Mouse (Mus musculus): ENCODE data around the gene Asdurf. TPM values are rescaled to one million over a fixed set of nuclear protein-coding genes. Genes with fewer than 3 reads are reported as not detected.
A peak's percentile ranks its signal among the peaks of the same experiment; 100 is the strongest.
"Not testable (repeated sequence)": the region's sequence is repeated elsewhere in the genome, so short reads cannot be mapped to it uniquely, and the experiment has no call there.

Gene Asdurf
- polyA plus RNA-seq (2016; fragmentation: Nextera tagmentation; extraction: Ambion mirVana): not detected in 2 replicates

DNA sequence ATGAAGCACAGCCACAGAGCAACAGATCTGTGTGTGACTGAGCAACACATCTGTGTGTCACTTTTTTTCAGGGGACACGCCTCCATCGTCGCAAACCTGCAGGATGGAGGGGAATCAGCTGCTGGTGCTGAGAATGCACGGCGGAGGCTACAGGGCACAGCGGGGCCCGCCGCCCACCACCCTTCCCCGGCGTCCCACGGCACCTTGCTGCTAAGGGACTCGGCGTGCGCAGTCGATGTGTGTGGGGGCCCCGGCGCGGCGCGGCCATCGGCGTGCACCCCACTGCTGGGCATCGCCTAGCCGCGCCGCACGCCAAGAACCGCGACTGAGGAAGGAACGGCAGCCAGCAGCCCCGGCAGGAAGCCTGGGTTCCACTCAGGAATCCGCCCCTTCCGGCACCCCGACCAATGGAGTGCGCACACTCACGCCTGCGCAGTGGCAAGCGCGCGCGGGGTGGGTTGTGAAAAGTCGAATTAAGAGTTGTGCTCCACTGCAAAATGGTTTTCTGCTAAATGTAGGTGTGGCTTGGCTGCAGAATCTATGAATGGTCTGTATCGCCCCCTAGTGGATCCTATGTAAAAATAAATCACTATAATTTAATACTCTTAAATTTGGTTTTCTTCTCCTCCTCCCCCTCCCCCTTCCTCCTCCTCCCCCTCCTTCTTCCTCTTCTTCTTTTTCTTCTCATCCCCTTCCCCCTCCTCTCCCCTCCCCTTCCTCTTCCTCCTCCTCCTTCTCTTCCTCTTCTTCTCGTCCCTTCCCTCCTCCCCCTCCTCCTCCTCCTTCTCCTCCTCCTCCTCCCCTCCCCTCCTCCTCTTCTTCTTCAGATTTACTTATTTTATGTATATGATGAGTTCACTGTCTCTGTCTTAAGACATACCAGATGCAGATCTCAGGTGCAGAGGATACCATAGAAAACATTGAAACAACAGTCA is at the start of gene Asdurf, which contains the start of the genes Gm28551 and Asnsd1:
Gene Asdurf (minus strand): TSS at position 293 of the 935 bp plus-strand sequence.
Gene Gm28551 (minus strand): TSS at position 341 of the 935 bp plus-strand sequence.
Gene Asnsd1 (minus strand): TSS at position 426 of the 935 bp plus-strand sequence.
- under 1% methylated on average over 43 of the region's 44 CpGs for WGBS
- Histone ChIP-seq H3K4me1 (peaks cover 6% of the 10 kb centered on the region), H3K9me3 (replicated peaks) (no peaks in the 10 kb centered on the region), H3K27me3 (ENCODE audit: low read depth, poor library complexity, severe bottlenecking) (no peaks in the 10 kb centered on the region), H3K27ac (peak within 1 kb of the TSS; percentile 95), H3K36me3 (peaks cover 25% of the 10 kb centered on the region), H3K4me3 (peak within 1 kb of the TSS; percentile 89)
- DNase-seq (ENCODE audit: low spot score): peak; percentile 97

DNA sequence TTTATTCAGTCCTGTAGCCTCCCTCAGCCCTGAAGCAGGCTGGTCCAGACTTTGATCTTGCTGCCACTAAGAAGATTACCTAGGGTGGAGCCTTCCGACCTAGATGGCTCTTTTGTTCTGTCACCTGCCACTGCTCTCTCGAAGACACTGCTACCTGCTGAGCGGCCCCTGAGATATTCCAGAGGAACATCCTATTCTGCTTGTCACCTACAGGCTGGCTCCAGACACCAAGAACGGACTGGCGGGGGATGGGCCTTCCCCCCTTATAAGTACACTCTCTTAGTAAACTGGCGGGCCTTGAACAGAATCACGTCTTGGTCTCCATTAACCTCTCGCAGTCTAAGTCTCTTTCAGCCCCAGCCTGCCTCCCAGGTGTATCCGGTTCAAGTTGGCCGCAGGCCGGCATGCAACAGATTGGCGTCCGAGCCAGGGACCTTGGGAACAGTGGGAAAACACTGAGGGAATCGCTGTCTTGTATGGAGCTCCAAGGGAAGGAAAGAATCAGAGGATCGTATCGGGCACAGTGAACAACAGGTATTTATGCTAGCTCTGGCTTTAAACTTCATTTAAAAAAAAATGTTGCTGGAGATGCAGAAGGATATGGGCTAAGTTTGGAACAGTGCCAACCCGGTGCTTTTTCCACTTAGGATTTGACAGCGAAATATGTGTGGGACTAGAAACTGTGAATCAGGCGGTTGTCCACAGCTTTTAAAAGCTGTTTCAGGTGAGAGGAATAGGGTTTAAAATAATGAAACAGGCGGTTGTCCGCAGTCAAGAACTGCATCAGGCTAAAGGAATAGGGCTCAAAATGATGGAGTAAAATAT is 41.7 kb upstream of the Asdurf start:
- H3K9me3 ChIP-seq (replicated peaks); H3K4me3 ChIP-seq; H3K4me1 ChIP-seq; H3K36me3 ChIP-seq; H3K27me3 ChIP-seq (ENCODE audit: low read depth, poor library complexity, severe bottlenecking); H3K27ac ChIP-seq: not testable (repeated sequence)
- WGBS: 40% methylated on average over 21 of the region's 21 CpGs
- peak; percentile 35 for DNase-seq (ENCODE audit: low spot score)

DNA sequence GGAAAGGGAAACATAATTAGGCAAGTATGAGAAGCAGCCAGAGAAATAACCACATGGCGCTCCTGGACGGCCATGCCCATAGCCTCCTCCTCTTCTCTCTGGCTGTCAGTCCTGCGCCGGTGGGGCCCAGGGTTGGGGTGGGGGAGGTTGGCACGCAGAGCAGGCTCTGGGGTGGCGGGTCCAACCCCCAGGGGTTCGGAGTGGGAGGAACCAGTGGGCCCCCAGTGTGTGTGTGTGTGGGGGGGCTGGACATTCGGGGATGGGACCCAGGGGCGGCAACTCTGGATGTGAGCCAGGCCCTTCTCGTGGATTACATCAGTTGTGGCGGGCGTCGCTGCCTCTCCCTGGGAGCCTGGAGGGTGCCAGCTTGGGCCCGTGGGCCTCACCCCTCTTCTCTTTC is 36.3 kb upstream of the Asdurf start:
- Histone ChIP-seq H3K36me3 (no peaks in the 10 kb centered on the region), H3K9me3 (replicated peaks) (no peaks in the 10 kb centered on the region), H3K27me3 (ENCODE audit: low read depth, poor library complexity, severe bottlenecking) (no peaks in the 10 kb centered on the region), H3K27ac (no peak overlapping the region), H3K4me3 (no peak overlapping the region), H3K4me1 (peaks cover 1% of the 10 kb centered on the region; the same call in 1 of the 2 replicates)
- 94% methylated on average over 13 of the region's 14 CpGs for WGBS
- no peak for DNase-seq (ENCODE audit: low spot score)

GRCm38 (mm10) chr1:53384085-53384688 is 31.8 kb upstream of the Asdurf start:
- H3K9me3 ChIP-seq (replicated peaks): no peaks in the 10 kb centered on the region
- 87% methylated on average over 6 of the region's 6 CpGs for WGBS
- no peak for DNase-seq (ENCODE audit: low spot score)
- H3K27me3 ChIP-seq (ENCODE audit: low read depth, poor library complexity, severe bottlenecking): no peaks in the 10 kb centered on the region
- no peak overlapping the region for H3K27ac ChIP-seq
- H3K4me3 ChIP-seq: no peak overlapping the region
- H3K4me1 ChIP-seq: no peaks in the 10 kb centered on the region
- no peaks in the 10 kb centered on the region for H3K36me3 ChIP-seq

DNA sequence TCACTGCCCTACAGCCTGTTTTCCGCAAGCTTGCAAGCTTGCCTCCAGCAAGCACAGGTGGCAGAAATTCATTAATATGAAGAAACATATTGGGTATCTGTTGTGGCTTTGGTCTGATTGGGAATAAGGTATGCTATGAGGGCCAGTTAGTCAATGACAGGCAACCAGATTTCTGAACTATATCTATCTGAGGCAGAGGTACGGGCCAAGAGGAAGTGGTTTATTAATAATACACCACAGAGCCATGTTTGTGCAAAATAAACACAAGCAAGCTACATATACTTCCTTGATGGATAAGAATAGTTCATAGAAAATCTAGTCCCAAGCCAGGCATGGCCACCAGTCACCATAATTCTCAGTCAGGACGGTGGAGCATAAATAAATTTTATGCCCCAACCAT is 25.3 kb upstream of the Asdurf start:
- Histone ChIP-seq H3K27ac (no peak overlapping the region), H3K36me3 (no peaks in the 10 kb centered on the region), H3K9me3 (replicated peaks) (no peaks in the 10 kb centered on the region), H3K4me3 (no peak overlapping the region), H3K27me3 (ENCODE audit: low read depth, poor library complexity, severe bottlenecking) (no peaks in the 10 kb centered on the region), H3K4me1 (no peaks in the 10 kb centered on the region)
- WGBS: 82% methylated on average over 3 of the region's 3 CpGs
- DNase-seq (ENCODE audit: low spot score): no peak

GRCm38 (mm10) chr1:53375965-53376364 is 23.5 kb upstream of the Asdurf start:
- not testable (repeated sequence) for H3K27me3 ChIP-seq (ENCODE audit: low read depth, poor library complexity, severe bottlenecking); DNase-seq (ENCODE audit: low spot score); H3K9me3 ChIP-seq (replicated peaks); H3K27ac ChIP-seq; H3K36me3 ChIP-seq; H3K4me3 ChIP-seq; H3K4me1 ChIP-seq
- WGBS: 87% methylated on average over 2 of the region's 2 CpGs

DNA sequence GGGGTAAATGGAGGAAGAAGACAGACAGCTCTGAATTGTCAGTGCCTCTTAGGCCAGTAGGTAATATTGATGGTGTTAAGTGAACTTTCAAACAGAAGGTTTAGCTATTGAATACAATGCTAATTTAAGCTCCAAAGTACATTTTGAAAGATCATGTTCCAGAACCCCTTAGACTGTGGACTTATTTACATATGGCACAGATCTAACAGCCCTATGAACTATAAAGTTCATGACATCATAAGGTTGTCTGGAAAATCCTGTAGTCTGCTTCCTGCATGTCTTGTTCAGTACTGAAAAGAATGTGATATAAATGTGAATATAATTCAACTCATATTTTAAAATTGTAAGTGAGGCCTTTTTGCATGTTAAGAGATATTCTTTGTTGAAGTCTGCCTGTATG is 6.6 kb upstream of the Asdurf start:
- H3K4me3 ChIP-seq: no peak overlapping the region
- no peaks in the 10 kb centered on the region for H3K4me1 ChIP-seq
- H3K9me3 ChIP-seq (replicated peaks): no peaks in the 10 kb centered on the region
- no peaks in the 10 kb centered on the region for H3K27me3 ChIP-seq (ENCODE audit: low read depth, poor library complexity, severe bottlenecking)
- H3K27ac ChIP-seq: no peak overlapping the region
- no peaks in the 10 kb centered on the region for H3K36me3 ChIP-seq
- no peak for DNase-seq (ENCODE audit: low spot score)

- no peaks in the 10 kb centered on the region for H3K27me3 ChIP-seq (ENCODE audit: low read depth, poor library complexity, severe bottlenecking)
- peaks cover 60% of the 10 kb centered on the region for H3K36me3 ChIP-seq
- WGBS: 99% methylated on average over 2 of the region's 2 CpGs
- 0 out of 2 replicates have a peak, but pooled peaks cover 2% of the 10 kb centered on the region for H3K9me3 ChIP-seq (replicated peaks)
- H3K4me1 ChIP-seq: no peaks in the 10 kb centered on the region
- H3K4me3 ChIP-seq: no peak overlapping the region
- DNase-seq (ENCODE audit: low spot score): no peak
- H3K27ac ChIP-seq: no peak overlapping the region
These were observed 11.3 kb downstream of the Asdurf start for GRCm38 (mm10) chr1:53341071-53341470.

GRCm38 (mm10) chr1:53337403-53337802 is 15.0 kb downstream of the Asdurf start:
- H3K27ac ChIP-seq; DNase-seq (ENCODE audit: low spot score); H3K4me1 ChIP-seq; H3K4me3 ChIP-seq; H3K9me3 ChIP-seq (replicated peaks); H3K27me3 ChIP-seq (ENCODE audit: low read depth, poor library complexity, severe bottlenecking): not testable (repeated sequence)
- 68% methylated on average over 2 of the region's 2 CpGs for WGBS
- peaks cover 23% of the 10 kb centered on the region for H3K36me3 ChIP-seq

DNA sequence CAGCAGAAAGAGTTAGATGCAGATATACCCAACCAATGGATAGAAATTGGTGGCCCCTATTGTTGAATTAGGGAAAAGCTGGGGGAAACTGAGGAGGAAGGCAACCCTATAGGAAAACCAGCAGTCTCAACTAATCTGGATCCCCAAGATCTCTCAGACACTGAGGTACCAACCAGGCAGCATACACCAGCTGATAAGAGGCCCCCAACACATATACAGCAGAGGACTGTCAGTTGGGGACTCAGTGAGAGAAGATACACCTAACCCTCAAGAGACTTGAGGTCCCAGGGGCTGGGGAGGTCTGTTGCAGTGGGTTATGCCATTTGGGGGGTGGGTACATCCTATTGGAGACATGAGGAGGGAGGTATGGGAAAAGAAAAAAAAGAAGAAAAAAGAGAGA is 17.0 kb downstream of the Asdurf start:
- Histone ChIP-seq H3K27ac (no peak overlapping the region), H3K4me1 (no peaks in the 10 kb centered on the region), H3K36me3 (peaks cover 4% of the 10 kb centered on the region), H3K4me3 (no peak overlapping the region), H3K9me3 (replicated peaks) (no peaks in the 10 kb centered on the region), H3K27me3 (ENCODE audit: low read depth, poor library complexity, severe bottlenecking) (no peaks in the 10 kb centered on the region)
- DNase-seq (ENCODE audit: low spot score): no peak

DNA sequence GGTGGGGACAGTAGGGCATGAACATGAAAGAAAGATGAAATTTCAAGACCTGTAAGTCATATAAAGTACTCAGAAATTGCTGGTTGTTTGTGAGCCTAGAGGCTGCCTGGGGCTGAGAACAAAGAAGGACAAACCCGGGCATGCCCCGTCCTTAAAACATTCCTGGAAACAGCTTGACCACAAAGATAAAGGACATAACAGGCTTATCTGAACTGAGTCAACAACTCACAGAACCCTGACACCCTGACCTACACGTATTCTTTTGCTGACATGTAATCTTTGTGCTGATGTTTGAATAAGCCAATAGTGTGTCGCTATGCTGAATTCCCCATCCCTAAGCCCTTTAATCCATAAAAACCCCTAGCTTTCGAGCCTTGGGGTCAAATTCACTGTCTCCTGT is 18.9 kb downstream of the Asdurf start:
- not testable (repeated sequence) for H3K4me1 ChIP-seq; H3K27ac ChIP-seq; H3K36me3 ChIP-seq; H3K4me3 ChIP-seq; DNase-seq (ENCODE audit: low spot score); H3K27me3 ChIP-seq (ENCODE audit: low read depth, poor library complexity, severe bottlenecking); H3K9me3 ChIP-seq (replicated peaks)
- 87% methylated on average over 5 of the region's 5 CpGs for WGBS

DNA sequence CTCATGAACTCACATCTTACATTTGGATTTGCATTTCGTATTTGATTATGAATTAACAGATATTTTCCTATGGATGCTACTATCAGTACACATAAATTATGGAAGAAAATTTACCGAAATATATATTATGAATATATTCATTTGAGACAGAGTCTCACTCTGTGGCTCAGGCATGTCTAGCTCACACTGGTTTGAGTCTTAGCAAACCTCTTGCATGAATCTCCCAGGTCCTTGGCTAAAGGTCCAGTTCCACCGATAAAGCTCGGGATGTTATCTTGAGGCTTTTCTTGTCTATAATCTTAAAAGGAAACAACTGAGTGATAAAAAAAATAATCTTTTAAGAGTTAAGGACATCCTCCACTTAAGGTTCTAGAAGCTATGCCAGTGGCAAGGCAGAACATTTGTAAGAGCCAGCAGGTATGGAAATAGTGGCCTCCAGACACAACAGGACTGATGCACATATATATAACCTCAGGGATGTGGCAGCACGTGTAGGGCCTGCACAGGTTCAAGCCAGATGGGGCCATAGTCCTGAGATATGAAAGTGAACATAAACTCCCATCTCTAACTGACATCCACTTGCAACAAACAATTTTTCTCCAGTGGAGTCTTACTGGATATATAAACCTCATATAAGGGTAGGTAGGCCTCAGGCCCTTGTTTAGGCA is 27.5 kb downstream of the Asdurf start:
- H3K4me1 ChIP-seq: no peaks in the 10 kb centered on the region
- no peaks in the 10 kb centered on the region for H3K27me3 ChIP-seq (ENCODE audit: low read depth, poor library complexity, severe bottlenecking)
- H3K36me3 ChIP-seq: peaks cover 26% of the 10 kb centered on the region
- H3K9me3 ChIP-seq (replicated peaks): no peaks in the 10 kb centered on the region
- DNase-seq (ENCODE audit: low spot score): no peak
- H3K27ac ChIP-seq: no peak overlapping the region
- no peak overlapping the region for H3K4me3 ChIP-seq
- WGBS: 94% methylated on average over 5 of the region's 5 CpGs
